Mouse (Mus musculus) liver, embryonic 13.5 days (tissue): ENCODE measurements around the gene Ldhd. TPM values are rescaled to one million over a fixed set of nuclear protein-coding genes. Genes with fewer than 3 reads are reported as not detected.
A peak's percentile ranks its signal among the peaks of the same experiment; 100 is the strongest.

Experiments
- ATAC-seq: fragments of 200-750 bp; cut with Nextera tagmentation; 2 replicates; pipeline ENCODE4 v1.8.0; 2017; ENCODE audit warnings: low read depth, mild to moderate bottlenecking, moderate number of reproducible peaks, moderate library complexity
- DNase-seq: peaks from one replicate; pipeline ENCODE4 v3.0.0; 2022
- H3K27ac ChIP-seq: fragments of 300-500 bp; sonication (generic); 2 replicates; pipeline ENCODE4 v1.5.1; 2015; ENCODE audit warnings: moderate library complexity, mild to moderate bottlenecking, inconsistent platforms
- H3K27me3 ChIP-seq: fragments of 300-500 bp; sonication (generic); 2 replicates; pipeline ENCODE4 v1.6.1; 2015; ENCODE audit warnings: mild to moderate bottlenecking, inconsistent platforms
- H3K36me3 ChIP-seq: fragments of 300-500 bp; sonication (generic); 2 replicates; pipeline ENCODE4 v1.6.1; 2015; ENCODE audit warnings: mild to moderate bottlenecking, inconsistent platforms
- H3K4me1 ChIP-seq: fragments of 300-500 bp; sonication (generic); replicated peaks from 2 replicates; pipeline ENCODE4 v1.6.1; 2015; ENCODE audit warnings: inconsistent platforms
- H3K4me2 ChIP-seq: fragments of 300-500 bp; sonication (generic); 2 replicates; pipeline ENCODE4 v1.6.1; 2015; ENCODE audit warnings: inconsistent platforms, mild to moderate bottlenecking, moderate library complexity
- H3K4me3 ChIP-seq: fragments of 300-500 bp; sonication (generic); replicated peaks from 2 replicates; pipeline ENCODE4 v1.5.1; 2015; ENCODE audit warnings: mild to moderate bottlenecking, inconsistent platforms
- H3K9ac ChIP-seq: fragments of 300-500 bp; sonication (generic); 2 replicates; pipeline ENCODE4 v1.6.1; 2015; ENCODE audit warnings: mild to moderate bottlenecking, inconsistent platforms
- H3K9me3 ChIP-seq: fragments of 300-500 bp; sonication (generic); replicated peaks from 2 replicates; pipeline ENCODE4 v1.6.1; 2016; ENCODE audit warnings: inconsistent platforms
- WGBS: fragments of 180-500 bp; shearing (Covaris S2); methylation state at CpG from one replicate; pipeline ENCODE4 v1.1.7; 2015; ENCODE audit not compliant: insufficient replicate concordance; 5-methylcytosine and 5-hydroxymethylcytosine counted together
- polyA plus RNA-seq: library from polyadenylated mRNA; unstranded; fragments of >200 nt; fragmentation: Nextera tagmentation; extraction: Ambion mirVana; gene quantifications from 2 replicates; pipeline ENCODE4 v1.2.1, GENCODE M21; 2015

Ldhd gene
- polyA plus RNA-seq, 1 experiment from 2014 or later: 0.10 TPM

GRCm38 (mm10) chr8:111594044-111594840, 35.9 kb downstream of the Ldhd start:
- WGBS: 47% methylated on average over 3 of the region's 3 CpGs
- Histone ChIP-seq H3K27ac (no peak overlapping the region), H3K9me3 (no peaks in the 10 kb centered on the region), H3K9ac (no peak overlapping the region), H3K36me3 (no peaks in the 10 kb centered on the region), H3K4me1 (peaks cover 74% of the 10 kb centered on the region), H3K27me3 (no peaks in the 10 kb centered on the region), H3K4me3 (no peak overlapping the region), H3K4me2 (no peak overlapping the region)
- ATAC-seq (no peak), DNase-seq (no peak)

DNA sequence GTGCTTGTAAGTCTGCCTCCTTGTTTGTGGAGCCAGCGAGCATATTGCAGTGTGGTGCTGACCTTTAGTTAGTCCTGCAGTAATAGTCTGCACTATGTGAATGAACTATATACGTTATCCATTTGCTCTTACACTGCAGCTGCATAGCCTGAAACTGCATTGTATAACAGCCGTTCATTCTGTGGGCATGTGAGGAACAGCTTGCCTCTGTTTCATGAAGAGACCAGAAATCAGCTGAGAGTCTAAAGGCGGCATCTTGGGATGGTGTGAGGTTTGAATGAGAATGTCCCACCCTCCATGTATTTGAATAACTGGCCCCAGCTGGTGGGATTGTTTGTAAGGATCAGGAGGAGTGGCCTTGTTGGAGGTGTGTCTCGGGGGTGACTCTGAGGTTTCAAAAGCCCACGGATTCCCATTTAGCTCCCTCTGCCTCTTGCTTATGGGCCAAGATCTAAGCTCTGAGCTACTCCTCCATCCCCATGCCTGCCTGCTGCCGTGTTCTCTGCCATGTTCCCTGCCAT, 37.7 kb downstream of the Ldhd start:
- no peak overlapping the region for H3K9ac ChIP-seq
- H3K36me3 ChIP-seq: no peaks in the 10 kb centered on the region
- H3K27ac ChIP-seq: no peak overlapping the region
- H3K27me3 ChIP-seq: no peaks in the 10 kb centered on the region
- no peak overlapping the region for H3K4me3 ChIP-seq
- ATAC-seq (no peak), DNase-seq (no peak)
- peaks cover 78% of the 10 kb centered on the region for H3K4me1 ChIP-seq
- H3K9me3 ChIP-seq: no peaks in the 10 kb centered on the region
- WGBS: 59% methylated on average over 7 of the region's 7 CpGs
- H3K4me2 ChIP-seq: no peak overlapping the region

DNA sequence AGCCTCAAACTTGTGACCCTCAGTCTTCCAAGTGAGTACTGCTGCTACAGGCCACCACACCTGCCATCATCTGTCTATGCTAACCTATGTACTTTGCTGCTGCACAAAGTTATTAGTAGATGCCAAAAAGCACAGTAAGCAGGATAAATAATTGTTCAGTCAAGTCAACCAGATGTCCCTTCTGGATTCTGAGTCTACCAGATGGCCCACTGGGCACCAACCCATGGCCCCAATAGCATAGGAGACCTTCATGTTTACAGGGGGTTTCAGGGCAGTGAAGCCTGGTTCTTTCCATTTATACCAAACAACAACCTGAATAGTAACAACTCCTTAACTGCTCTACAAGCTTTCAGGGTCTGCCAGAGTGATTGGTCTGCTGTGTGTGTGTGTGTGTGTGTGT, 39.0 kb downstream of the Ldhd start:
- DNase-seq: no peak
- no peaks in the 10 kb centered on the region for H3K36me3 ChIP-seq
- no peak overlapping the region for H3K4me3 ChIP-seq
- no peak overlapping the region for H3K9ac ChIP-seq
- no peaks in the 10 kb centered on the region for H3K9me3 ChIP-seq
- no peak overlapping the region for H3K4me2 ChIP-seq
- no peaks in the 10 kb centered on the region for H3K27me3 ChIP-seq
- H3K4me1 ChIP-seq: peaks cover 78% of the 10 kb centered on the region
- H3K27ac ChIP-seq: no peak overlapping the region
- ATAC-seq: no peak

- no peaks in the 10 kb centered on the region for H3K9me3 ChIP-seq
- no peak overlapping the region for H3K9ac ChIP-seq
- no peak overlapping the region for H3K4me3 ChIP-seq
- no peak for ATAC-seq
- no peak for DNase-seq
- H3K4me2 ChIP-seq: no peak overlapping the region
- 45% methylated on average over 3 of the region's 3 CpGs for WGBS
- no peak overlapping the region for H3K27ac ChIP-seq
- H3K36me3 ChIP-seq: no peaks in the 10 kb centered on the region
- H3K27me3 ChIP-seq: no peaks in the 10 kb centered on the region
- peaks cover 69% of the 10 kb centered on the region for H3K4me1 ChIP-seq
These were observed 40.0 kb downstream of the Ldhd start for GRCm38 (mm10) chr8:111590214-111590613.

DNA sequence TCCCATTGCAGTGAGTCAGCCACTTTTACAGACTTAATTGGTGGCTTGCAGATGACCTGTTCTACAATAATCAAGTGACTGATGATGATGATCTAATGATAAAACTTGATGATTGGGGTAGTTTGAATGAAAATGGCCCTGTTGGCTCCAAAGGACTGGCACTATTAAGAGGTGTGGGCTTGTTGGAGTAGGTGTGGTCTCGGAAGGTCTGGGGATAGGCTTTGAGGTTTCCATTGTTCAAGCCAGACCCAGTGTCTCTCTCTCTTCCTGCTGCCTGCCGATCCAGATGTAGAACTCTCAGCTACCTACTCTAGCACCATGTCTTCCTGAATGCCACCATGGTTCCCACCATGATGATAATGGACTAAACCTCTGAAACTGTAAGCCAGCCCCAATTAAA, 41.8 kb downstream of the Ldhd start:
- DNase-seq: no peak
- WGBS: 51% methylated on average over 2 of the region's 2 CpGs
- peaks cover 57% of the 10 kb centered on the region for H3K4me1 ChIP-seq

DNA sequence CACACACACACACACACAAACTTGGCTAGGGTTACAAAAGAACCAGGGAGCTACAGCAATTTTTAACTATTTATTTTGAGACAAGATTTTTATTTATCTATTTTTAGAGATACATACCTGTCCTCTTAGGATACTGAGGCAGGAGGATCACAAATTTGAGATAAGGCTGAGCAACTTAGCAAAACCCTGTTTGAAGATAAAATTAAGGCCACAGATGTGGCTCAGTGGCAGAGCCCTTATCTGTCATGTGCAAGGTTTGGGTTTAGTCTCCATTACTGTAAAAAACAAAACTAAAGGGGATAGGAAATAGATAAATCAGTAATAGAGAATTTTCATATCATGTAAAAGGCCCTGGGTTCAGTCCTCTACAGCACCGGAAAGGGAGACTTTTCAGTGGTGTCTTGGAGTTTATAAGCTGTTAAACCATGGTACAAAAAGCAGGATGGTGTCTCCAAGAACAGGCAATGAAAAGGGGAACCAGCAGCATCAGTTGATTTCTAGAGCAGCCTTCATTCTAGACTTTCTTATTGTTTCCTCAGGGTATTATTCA, 42.6 kb downstream of the Ldhd start:
- H3K27ac ChIP-seq: peak overlapping the region; percentile 75
- ATAC-seq: peak; percentile 87
- WGBS: 25% methylated on average over 1 of the region's 1 CpGs

More for the DNA sequence above, 41.8 kb downstream of the Ldhd start:
- H3K27me3 ChIP-seq: no peaks in the 10 kb centered on the region
- no peak overlapping the region for H3K4me3 ChIP-seq
- H3K9ac ChIP-seq: no peak overlapping the region
- H3K36me3 ChIP-seq: no peaks in the 10 kb centered on the region
- no peak for ATAC-seq
- H3K9me3 ChIP-seq: no peaks in the 10 kb centered on the region
- H3K4me2 ChIP-seq: peak overlapping the region; percentile 25; the same call in 1 of the 2 replicates
- H3K27ac ChIP-seq: no peak overlapping the region

DNA sequence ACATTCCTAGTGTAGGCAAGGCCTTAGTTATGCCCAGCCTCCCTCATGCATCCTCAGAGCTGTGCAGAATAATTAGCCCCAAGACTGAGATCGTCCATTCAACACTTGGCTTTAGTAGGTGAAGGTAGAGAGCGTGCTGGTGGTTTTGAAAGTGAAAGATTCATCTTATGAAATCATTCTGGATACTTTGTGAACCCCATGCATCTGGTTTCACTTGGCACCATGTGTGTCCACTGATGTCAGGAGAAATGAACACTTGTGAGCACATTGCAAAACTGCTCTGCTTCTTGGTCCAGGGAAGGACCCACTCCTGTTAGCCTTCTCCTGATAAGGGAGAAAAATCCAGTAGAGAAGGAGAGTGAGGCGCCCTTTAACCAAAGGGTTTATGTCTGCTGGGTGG, 45.2 kb downstream of the Ldhd start:
- no peaks in the 10 kb centered on the region for H3K9me3 ChIP-seq
- WGBS: 79% methylated on average over 3 of the region's 3 CpGs
- DNase-seq (no peak), ATAC-seq (no peak)
- H3K27me3 ChIP-seq: no peaks in the 10 kb centered on the region
- peaks cover 37% of the 10 kb centered on the region for H3K4me1 ChIP-seq
- no peaks in the 10 kb centered on the region for H3K36me3 ChIP-seq
- H3K4me3 ChIP-seq: no peak overlapping the region
- H3K4me2 ChIP-seq: no peak overlapping the region
- H3K9ac ChIP-seq: no peak overlapping the region
- no peak overlapping the region for H3K27ac ChIP-seq

More for the DNA sequence above, 42.6 kb downstream of the Ldhd start:
- H3K9me3 ChIP-seq: no peaks in the 10 kb centered on the region
- DNase-seq: no peak
- no peaks in the 10 kb centered on the region for H3K36me3 ChIP-seq
- H3K9ac ChIP-seq: no peak overlapping the region
- H3K4me1 ChIP-seq: peaks cover 49% of the 10 kb centered on the region
- H3K4me2 ChIP-seq: peak overlapping the region; percentile 25; the same call in 1 of the 2 replicates
- no peaks in the 10 kb centered on the region for H3K27me3 ChIP-seq
- no peak overlapping the region for H3K4me3 ChIP-seq

DNA sequence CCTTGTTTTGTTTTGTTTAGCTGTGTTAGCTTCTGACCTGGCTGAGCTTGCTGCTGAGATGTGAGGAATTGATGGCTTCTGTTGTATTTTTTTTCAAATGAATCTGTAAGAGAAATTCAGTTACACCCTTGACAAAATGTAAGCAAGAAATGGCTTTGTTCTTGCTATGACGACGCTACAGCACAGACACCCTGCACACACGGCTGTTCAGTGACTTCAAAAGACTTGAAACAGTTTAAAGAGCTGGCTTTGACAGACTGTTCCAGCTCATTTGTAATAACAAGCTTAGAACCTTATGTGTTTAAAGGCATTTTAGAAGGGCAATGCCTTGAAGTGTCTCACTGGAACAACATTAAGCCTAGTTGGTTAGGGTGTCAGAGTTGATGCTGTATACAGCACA, 47.8 kb downstream of the Ldhd start:
- ATAC-seq (no peak), DNase-seq (no peak)
- Histone ChIP-seq H3K9ac (no peak overlapping the region), H3K27ac (no peak overlapping the region), H3K4me1 (peaks cover 19% of the 10 kb centered on the region), H3K36me3 (no peaks in the 10 kb centered on the region), H3K27me3 (no peaks in the 10 kb centered on the region), H3K9me3 (no peaks in the 10 kb centered on the region), H3K4me3 (no peak overlapping the region), H3K4me2 (no peak overlapping the region)
- WGBS: 78% methylated on average over 3 of the region's 3 CpGs

GRCm38 (mm10) chr8:111580306-111580705, 49.9 kb downstream of the Ldhd start:
- 71% methylated on average over 3 of the region's 3 CpGs for WGBS
- no peak for DNase-seq
- no peaks in the 10 kb centered on the region for H3K9me3 ChIP-seq
- no peak overlapping the region for H3K4me3 ChIP-seq
- no peak for ATAC-seq
- 0 out of 2 replicates have a peak, but pooled peaks cover 3% of the 10 kb centered on the region for H3K36me3 ChIP-seq
- no peak overlapping the region for H3K4me2 ChIP-seq
- H3K27ac ChIP-seq: no peak overlapping the region
- peaks cover 11% of the 10 kb centered on the region for H3K4me1 ChIP-seq
- no peak overlapping the region for H3K9ac ChIP-seq
- H3K27me3 ChIP-seq: no peaks in the 10 kb centered on the region

DNA sequence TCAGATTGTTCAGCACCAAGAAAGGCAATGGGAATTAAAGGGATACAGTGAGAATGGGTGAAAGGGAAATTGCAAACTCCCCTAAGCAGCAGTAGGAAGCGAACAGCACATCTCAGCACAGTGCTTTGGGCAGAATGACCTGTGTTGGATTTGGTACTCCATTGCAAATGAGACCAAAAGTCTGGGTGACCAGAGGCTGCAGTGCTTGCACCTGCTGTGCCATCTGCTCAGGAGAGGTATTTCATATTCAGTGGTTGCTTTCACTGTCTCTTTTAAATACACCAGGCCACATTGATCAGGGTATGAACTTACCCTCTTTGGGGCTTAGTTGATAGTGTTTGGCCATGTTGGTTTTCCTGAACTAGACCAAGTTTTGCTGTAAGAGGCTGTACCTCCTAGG, 50.9 kb downstream of the Ldhd start:
- no peaks in the 10 kb centered on the region for H3K27me3 ChIP-seq
- WGBS: 64% methylated on average over 1 of the region's 1 CpGs
- ATAC-seq: no peak

GRCm38 (mm10) chr8:111577880-111578533, 52.2 kb downstream of the Ldhd start:
- DNase-seq: no peak
- Histone ChIP-seq H3K4me1 (peaks cover 23% of the 10 kb centered on the region), H3K9ac (no peak overlapping the region), H3K36me3 (0 out of 2 replicates have a peak, but pooled peaks cover 3% of the 10 kb centered on the region), H3K4me2 (no peak overlapping the region), H3K27me3 (no peaks in the 10 kb centered on the region), H3K27ac (no peak overlapping the region), H3K9me3 (no peaks in the 10 kb centered on the region), H3K4me3 (no peak overlapping the region)
- WGBS: 64% methylated on average over 9 of the region's 9 CpGs
- no peak for ATAC-seq

More for the DNA sequence above, 50.9 kb downstream of the Ldhd start:
- Histone ChIP-seq H3K9me3 (no peaks in the 10 kb centered on the region), H3K4me3 (no peak overlapping the region), H3K4me2 (no peak overlapping the region), H3K4me1 (peaks cover 10% of the 10 kb centered on the region), H3K9ac (no peak overlapping the region), H3K36me3 (0 out of 2 replicates have a peak, but pooled peaks cover 3% of the 10 kb centered on the region), H3K27ac (no peak overlapping the region)
- DNase-seq: no peak
